Mouse (Mus musculus): ENCODE data around the gene Syngr2. TPM values are rescaled to one million over a fixed set of nuclear protein-coding genes. Genes with fewer than 3 reads are reported as not detected.
"Not testable (repeated sequence)": the region's sequence is repeated elsewhere in the genome, so short reads cannot be mapped to it uniquely, and the experiment has no call there.

Syngr2 gene
- polyA plus RNA-seq, 1 experiment from 2014 or later = 12.3 TPM

GRCm38 (mm10) chr11:117782705-117783034, 26.8 kb upstream of the Syngr2 start:
- H3K4me1 ChIP-seq = peaks cover 31% of the 10 kb centered on the region
- peak overlapping the region; percentile 33 for H3K4me3 ChIP-seq
- H3K9me3 ChIP-seq = no peaks in the 10 kb centered on the region
- H3K4me2 ChIP-seq (replicated peaks) = peak overlapping the region; percentile 61
- 48% methylated on average over 9 of the region's 9 CpGs for WGBS
- ATAC-seq (replicated peaks) = no peak
- H3K27me3 ChIP-seq = peaks cover 35% of the 10 kb centered on the region
- no peak overlapping the region; the same call in 1 of the 2 replicates for H3K9ac ChIP-seq (replicated peaks)
- H3K36me3 ChIP-seq = no peaks in the 10 kb centered on the region
- H3K27ac ChIP-seq (replicated peaks) = no peak overlapping the region

GRCm38 (mm10) chr11:117783089-117783488, 26.4 kb upstream of the Syngr2 start:
- peaks cover 35% of the 10 kb centered on the region for H3K27me3 ChIP-seq
- peak; percentile 62; the same call in 1 of the 2 replicates for ATAC-seq (replicated peaks)
- H3K4me1 ChIP-seq = peaks cover 31% of the 10 kb centered on the region
- H3K9ac ChIP-seq (replicated peaks) = peak overlapping the region; percentile 36
- no peak overlapping the region for H3K27ac ChIP-seq (replicated peaks)
- H3K4me3 ChIP-seq = peak overlapping the region; percentile 33
- no peaks in the 10 kb centered on the region for H3K36me3 ChIP-seq
- peak overlapping the region; percentile 61 for H3K4me2 ChIP-seq (replicated peaks)
- no peaks in the 10 kb centered on the region for H3K9me3 ChIP-seq
- WGBS = 2% methylated on average over 31 of the region's 31 CpGs

- Histone ChIP-seq H3K27ac (replicated peaks) (no peak overlapping the region), H3K9ac (replicated peaks) (peak overlapping the region; percentile 36; the same call in 1 of the 2 replicates), H3K4me2 (replicated peaks) (peak overlapping the region; percentile 61), H3K27me3 (peaks cover 35% of the 10 kb centered on the region), H3K4me1 (peaks cover 31% of the 10 kb centered on the region), H3K36me3 (no peaks in the 10 kb centered on the region), H3K4me3 (no peak overlapping the region), H3K9me3 (no peaks in the 10 kb centered on the region)
- ATAC-seq (replicated peaks) = no peak
- 35% methylated on average over 10 of the region's 10 CpGs for WGBS
Measured at GRCm38 (mm10) chr11:117783683-117784309, 25.7 kb upstream of the Syngr2 start.

- Histone ChIP-seq H3K27me3 (peaks cover 15% of the 10 kb centered on the region; the same call in 1 of the 2 replicates), H3K4me1 (peaks cover 11% of the 10 kb centered on the region), H3K27ac (replicated peaks) (no peak overlapping the region), H3K9me3 (no peaks in the 10 kb centered on the region), H3K4me3 (no peak overlapping the region), H3K9ac (replicated peaks) (no peak overlapping the region), H3K36me3 (no peaks in the 10 kb centered on the region), H3K4me2 (replicated peaks) (no peak overlapping the region)
- 3% methylated on average over 10 of the region's 10 CpGs for WGBS
- no peak for ATAC-seq (replicated peaks)
Measured at GRCm38 (mm10) chr11:117786294-117786693, 23.2 kb upstream of the Syngr2 start.

- 84% methylated on average over 7 of the region's 7 CpGs for WGBS
- H3K27me3 ChIP-seq = not testable (repeated sequence)
Measured at GRCm38 (mm10) chr11:117788481-117788880, 21.0 kb upstream of the Syngr2 start.

GRCm38 (mm10) chr11:117790286-117790685, 19.2 kb upstream of the Syngr2 start:
- no peaks in the 10 kb centered on the region for H3K36me3 ChIP-seq
- no peak overlapping the region for H3K27ac ChIP-seq (replicated peaks)
- no peak overlapping the region for H3K9ac ChIP-seq (replicated peaks)
- no peaks in the 10 kb centered on the region for H3K9me3 ChIP-seq
- 8% methylated on average over 14 of the region's 14 CpGs for WGBS
- no peak overlapping the region for H3K4me2 ChIP-seq (replicated peaks)
- no peaks in the 10 kb centered on the region for H3K4me1 ChIP-seq
- H3K27me3 ChIP-seq = no peaks in the 10 kb centered on the region
- no peak for ATAC-seq (replicated peaks)
- no peak overlapping the region for H3K4me3 ChIP-seq

More at GRCm38 (mm10) chr11:117788481-117788880, 21.0 kb upstream of the Syngr2 start:
- not testable (repeated sequence) for ATAC-seq (replicated peaks); H3K36me3 ChIP-seq; H3K4me3 ChIP-seq; H3K27ac ChIP-seq (replicated peaks); H3K9ac ChIP-seq (replicated peaks); H3K4me2 ChIP-seq (replicated peaks); H3K4me1 ChIP-seq; H3K9me3 ChIP-seq

- 37% methylated on average over 23 of the region's 23 CpGs for WGBS
- Histone ChIP-seq H3K4me2 (replicated peaks) (no peak overlapping the region), H3K9ac (replicated peaks) (no peak overlapping the region)
Measured at GRCm38 (mm10) chr11:117790703-117791440, 18.6 kb upstream of the Syngr2 start.

GRCm38 (mm10) chr11:117791441-117791761, 18.1 kb upstream of the Syngr2 start:
- WGBS = 84% methylated on average over 9 of the region's 9 CpGs
- Histone ChIP-seq H3K27ac (replicated peaks) (no peak overlapping the region), H3K36me3 (no peaks in the 10 kb centered on the region), H3K9me3 (no peaks in the 10 kb centered on the region), H3K4me2 (replicated peaks) (no peak overlapping the region), H3K4me3 (no peak overlapping the region), H3K9ac (replicated peaks) (no peak overlapping the region), H3K4me1 (no peaks in the 10 kb centered on the region), H3K27me3 (no peaks in the 10 kb centered on the region)
- ATAC-seq (replicated peaks) = no peak

More at GRCm38 (mm10) chr11:117790703-117791440, 18.6 kb upstream of the Syngr2 start:
- Histone ChIP-seq H3K36me3 (no peaks in the 10 kb centered on the region), H3K9me3 (no peaks in the 10 kb centered on the region), H3K27ac (replicated peaks) (no peak overlapping the region), H3K27me3 (no peaks in the 10 kb centered on the region), H3K4me3 (no peak overlapping the region), H3K4me1 (no peaks in the 10 kb centered on the region)
- ATAC-seq (replicated peaks) = no peak

GRCm38 (mm10) chr11:117792281-117792888, 17.1 kb upstream of the Syngr2 start:
- no peaks in the 10 kb centered on the region for H3K36me3 ChIP-seq
- H3K4me2 ChIP-seq (replicated peaks) = no peak overlapping the region
- H3K9me3 ChIP-seq = no peaks in the 10 kb centered on the region
- WGBS = 9% methylated on average over 22 of the region's 22 CpGs
- ATAC-seq (replicated peaks) = no peak
- no peak overlapping the region for H3K9ac ChIP-seq (replicated peaks)
- no peaks in the 10 kb centered on the region for H3K4me1 ChIP-seq
- no peaks in the 10 kb centered on the region for H3K27me3 ChIP-seq
- no peak overlapping the region for H3K4me3 ChIP-seq
- no peak overlapping the region for H3K27ac ChIP-seq (replicated peaks)

- Histone ChIP-seq H3K9ac (replicated peaks) (no peak overlapping the region), H3K36me3 (no peaks in the 10 kb centered on the region), H3K4me2 (replicated peaks) (no peak overlapping the region), H3K9me3 (no peaks in the 10 kb centered on the region), H3K4me1 (no peaks in the 10 kb centered on the region), H3K27ac (replicated peaks) (no peak overlapping the region), H3K4me3 (no peak overlapping the region), H3K27me3 (no peaks in the 10 kb centered on the region)
- 61% methylated on average over 4 of the region's 4 CpGs for WGBS
- ATAC-seq (replicated peaks) = no peak
Measured at GRCm38 (mm10) chr11:117794035-117794551, 15.4 kb upstream of the Syngr2 start.

- no peaks in the 10 kb centered on the region for H3K27me3 ChIP-seq
- H3K9me3 ChIP-seq = no peaks in the 10 kb centered on the region
- no peak for ATAC-seq (replicated peaks)
- 49% methylated on average over 5 of the region's 5 CpGs for WGBS
- H3K4me1 ChIP-seq = no peaks in the 10 kb centered on the region
- no peak overlapping the region for H3K9ac ChIP-seq (replicated peaks)
- no peaks in the 10 kb centered on the region for H3K36me3 ChIP-seq
- no peak overlapping the region for H3K4me3 ChIP-seq
- no peak overlapping the region for H3K27ac ChIP-seq (replicated peaks)
- no peak overlapping the region for H3K4me2 ChIP-seq (replicated peaks)
Measured at GRCm38 (mm10) chr11:117796954-117797353, 12.5 kb upstream of the Syngr2 start.

GRCm38 (mm10) chr11:117797511-117798159, 11.8 kb upstream of the Syngr2 start, which contains the start of gene 6030468B19Rik:
6030468B19Rik (plus strand) TSS chr11:117797660.
- Histone ChIP-seq H3K27me3 (no peaks in the 10 kb centered on the region), H3K4me1 (no peaks in the 10 kb centered on the region), H3K36me3 (no peaks in the 10 kb centered on the region), H3K9me3 (no peaks in the 10 kb centered on the region), H3K4me2 (replicated peaks) (no peak within 1 kb of the TSS), H3K27ac (replicated peaks) (no peak within 1 kb of the TSS), H3K9ac (replicated peaks) (no peak within 1 kb of the TSS), H3K4me3 (no peak within 1 kb of the TSS)
- WGBS = 66% methylated on average over 9 of the region's 9 CpGs
- ATAC-seq (replicated peaks) = no peak
